Comparison of ENCODE assay signal across 10 mouse cellular contexts in the genomic region with DNA sequence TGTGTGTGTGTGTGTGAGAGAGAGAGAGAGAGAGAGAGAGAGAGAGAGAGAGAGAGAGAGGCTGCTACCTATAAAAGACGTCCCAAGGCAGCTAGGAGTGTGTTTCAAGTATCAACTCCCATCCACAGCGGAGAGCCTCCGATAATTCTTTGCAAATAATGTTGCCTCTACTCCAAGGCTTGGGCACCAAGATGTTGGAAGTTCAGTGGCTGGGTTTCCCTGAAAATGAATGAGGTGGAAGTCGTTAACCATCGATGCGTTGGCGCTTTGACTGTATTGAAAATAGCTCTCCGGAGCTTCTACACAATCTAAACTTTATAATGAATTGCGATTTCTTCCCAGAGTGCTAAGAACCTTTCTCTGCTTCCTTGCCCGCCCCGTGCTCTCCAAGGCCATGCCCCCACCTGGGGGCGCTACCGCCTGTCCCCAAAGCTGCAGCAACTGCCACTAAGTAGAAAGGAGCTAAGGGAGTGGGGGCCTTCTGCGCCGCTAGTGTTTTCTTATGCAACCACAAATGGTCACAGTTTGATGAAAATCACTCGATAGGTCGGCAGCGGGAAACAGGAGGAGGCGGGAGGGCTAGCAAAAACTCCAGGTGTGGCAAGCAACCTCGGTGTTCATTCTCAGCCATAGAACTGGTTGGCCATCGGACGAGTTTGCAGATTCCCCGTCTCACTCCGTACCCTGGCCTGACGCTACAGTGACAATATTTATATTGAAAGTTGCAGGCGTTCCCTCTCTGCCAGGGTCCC. TPM values are rescaled to one million over a fixed set of nuclear protein-coding genes. Genes with fewer than 3 reads are reported as not detected.
DNase-seq lines count a peak whose midpoint lies in the region; ATAC-seq lines count a peak whose summit lies in the region.
"Had no signal": no experiment of that assay in that cellular context is flagged by ENCODE, and none has a peak within 500 bp of the region (broad histone marks: within the 10 kb centered on the region; RNA-seq: fewer than 3 reads in every experiment).

No protein-coding gene starts in this region.

- intact Hi-C loops in heart, postnatal 14 days (cut with DNase I): no loop called here

- peaks cover 5 to 32% of the 10 kb centered on the region in 2 experiments; a peak in 3 of 4 replicates for H3K4me1 ChIP-seq in heart, embryonic 14.5 days (ENCODE audit: control insufficient read depth in 2 of 2, insufficient read depth in 2 of 2, low read length in 2 of 2)
- peaks cover 18% of the 10 kb centered on the region for H3K4me1 ChIP-seq in intestine, embryonic 15.5 days (replicated peaks)
- peaks cover 27% of the 10 kb centered on the region for H3K4me1 ChIP-seq in neural tube, embryonic 12.5 days

- peak overlapping the region; percentile 19 to 33 for H3K4me3 ChIP-seq in heart, embryonic 14.5 days (ENCODE audit: control insufficient read depth in 1 of 2, insufficient read depth in 1 of 2, low read depth in 1 of 2, low read length in 2 of 2)
- H3K4me3 ChIP-seq in intestine, embryonic 15.5 days (replicated peaks): peak overlapping the region; percentile 22
- H3K4me3 ChIP-seq in neural tube, embryonic 12.5 days: peak overlapping the region; percentile 24; the same call in 1 of the 2 replicates

- no peak overlapping the region for H3K9ac ChIP-seq in heart, embryonic 14.5 days (ENCODE audit: low read length)
- H3K9ac ChIP-seq in intestine, embryonic 15.5 days: no peak overlapping the region
- no peak overlapping the region for H3K9ac ChIP-seq in neural tube, embryonic 12.5 days

- DNase-seq in heart, postnatal 14 days: no peak
- peak; percentile 56 for DNase-seq in thymus, postnatal 4 days
- DNase-seq in thymus, postnatal 0 days (ENCODE audit: low spot score): no peak
- DNase-seq in left cerebral cortex, adult 11 months (ENCODE audit: low spot score): no peak

- no peaks in the 10 kb centered on the region for H3K9me3 ChIP-seq in heart, embryonic 14.5 days (ENCODE audit: control insufficient read depth, low read length)
- no peaks in the 10 kb centered on the region for H3K9me3 ChIP-seq in intestine, embryonic 15.5 days
- no peaks in the 10 kb centered on the region for H3K9me3 ChIP-seq in neural tube, embryonic 12.5 days

- H3K36me3 ChIP-seq in heart, embryonic 14.5 days (ENCODE audit: control insufficient read depth, insufficient read depth, low read length): no peaks in the 10 kb centered on the region
- no peaks in the 10 kb centered on the region for H3K36me3 ChIP-seq in intestine, embryonic 15.5 days
- H3K36me3 ChIP-seq in neural tube, embryonic 12.5 days: no peaks in the 10 kb centered on the region

- H3K4me2 ChIP-seq in heart, embryonic 14.5 days (ENCODE audit: low read length): peak overlapping the region; percentile 59
- peak overlapping the region; percentile 58 for H3K4me2 ChIP-seq in intestine, embryonic 15.5 days (replicated peaks)
- peak overlapping the region; percentile 44 for H3K4me2 ChIP-seq in neural tube, embryonic 12.5 days (replicated peaks)

- 1% methylated on average over 26 of the region's 26 CpGs for WGBS in heart, embryonic 14.5 days
- WGBS in intestine, embryonic 15.5 days: under 1% methylated on average over 26 of the region's 26 CpGs
- under 1% methylated on average over 26 of the region's 26 CpGs for WGBS in neural tube, embryonic 12.5 days

- H3K27ac ChIP-seq in heart, embryonic 14.5 days (replicated peaks in 1 of 2; ENCODE audit: control insufficient read depth in 1 of 2, insufficient read depth in 1 of 2, low read depth in 2 of 2, low read length in 2 of 2): no peak overlapping the region
- no peak overlapping the region for H3K27ac ChIP-seq in intestine, embryonic 15.5 days
- H3K27ac ChIP-seq in neural tube, embryonic 12.5 days: no peak overlapping the region

- ATAC-seq in heart, embryonic 14.5 days (ENCODE audit: insufficient number of reproducible peaks, insufficient read depth, low FRiP score, low read depth): no peak
- ATAC-seq in intestine, embryonic 15.5 days: no peak
- ATAC-seq in neural tube, embryonic 12.5 days (ENCODE audit: low FRiP score, low read depth): no peak
- ATAC-seq in granulocyte monocyte progenitor cell, adult 5-6 weeks (replicated peaks; ENCODE audit: poor library complexity, severe bottlenecking): no peak
- ATAC-seq: Patski had no signal

- H3K27me3 ChIP-seq in heart, embryonic 14.5 days (ENCODE audit: control insufficient read depth, insufficient read depth, low read length): peaks cover 100% of the 10 kb centered on the region
- H3K27me3 ChIP-seq in intestine, embryonic 15.5 days (replicated peaks): peaks cover 100% of the 10 kb centered on the region
- peaks cover 100% of the 10 kb centered on the region for H3K27me3 ChIP-seq in neural tube, embryonic 12.5 days (replicated peaks)

RNA-seq across cellular contexts. Expression of a gene that starts 0.6 kb away (rescaled TPM):
- not detected in 2 replicates for polyA plus RNA-seq in heart, embryonic 14.5 days (2014; fragmentation: Nextera tagmentation; extraction: Ambion mirVana)
- total RNA-seq in heart, postnatal 14 days (2021): not detected
- 0.05 TPM in 1 of 2 replicates, not detected in the other for polyA plus RNA-seq in thymus, postnatal 0 days (2015; fragmentation: Nextera tagmentation; extraction: Ambion mirVana)
- polyA plus RNA-seq in intestine, embryonic 15.5 days (2015; fragmentation: Nextera tagmentation; extraction: Ambion mirVana): not detected in 2 replicates
- polyA plus RNA-seq in neural tube, embryonic 12.5 days (2016; fragmentation: Nextera tagmentation; extraction: Ambion mirVana): 2.9 TPM in 2 replicates
- not detected in 2 replicates for total RNA-seq in granulocyte monocyte progenitor cell, adult 5-6 weeks (2014; fragmentation: Nextera tagmentation)
- not detected in 2 replicates for total RNA-seq in granulocyte monocyte progenitor cell, adult 5-6 weeks (2017)
- total RNA-seq: heart, postnatal 10 days had no signal
- polyA plus RNA-seq: Patski had no signal

RNA-seq across cellular contexts. Expression of a gene that starts 44.9 kb away (rescaled TPM):
- polyA plus RNA-seq in heart, embryonic 14.5 days (2014; fragmentation: Nextera tagmentation; extraction: Ambion mirVana): 0.09 TPM in 1 of 2 replicates, not detected in the other
- not detected for total RNA-seq in heart, postnatal 14 days (2021)
- polyA plus RNA-seq in thymus, postnatal 0 days (2015; fragmentation: Nextera tagmentation; extraction: Ambion mirVana): 0.13 and 0.16 TPM in 2 replicates
- polyA plus RNA-seq in intestine, embryonic 15.5 days (2015; fragmentation: Nextera tagmentation; extraction: Ambion mirVana): 0.13 TPM in 1 of 2 replicates, not detected in the other
- 3.1 and 5.1 TPM in 2 replicates for polyA plus RNA-seq in neural tube, embryonic 12.5 days (2016; fragmentation: Nextera tagmentation; extraction: Ambion mirVana)
- total RNA-seq in granulocyte monocyte progenitor cell, adult 5-6 weeks (2014; fragmentation: Nextera tagmentation): not detected in 2 replicates
- not detected in 2 replicates for total RNA-seq in granulocyte monocyte progenitor cell, adult 5-6 weeks (2017)
- total RNA-seq: heart, postnatal 10 days had no signal
- polyA plus RNA-seq: Patski had no signal
